Mouse (Mus musculus) midbrain, postnatal 0 days (tissue): ENCODE data around the gene Drd4. TPM values are rescaled to one million over a fixed set of nuclear protein-coding genes. Genes with fewer than 3 reads are reported as not detected.

Experiments used
- ATAC-seq: fragments of 200-750 bp; cut with Nextera tagmentation; 2 replicates; pipeline ENCODE4 v1.8.0; 2017; ENCODE audit warnings: moderate number of reproducible peaks, mild to moderate bottlenecking, moderate TSS enrichment, moderate library complexity; ENCODE audit not compliant: low FRiP score
- DNase-seq: peaks from one replicate; pipeline ENCODE4 v3.0.0-alpha.2; 2015; ENCODE audit warnings: low spot score
- H3K27ac ChIP-seq: fragments of 300-500 bp; sonication (generic); 2 replicates; pipeline ENCODE4 v1.5.1; 2014; ENCODE audit warnings: low read depth, mild to moderate bottlenecking, low read length, mixed read lengths
- H3K27me3 ChIP-seq: fragments of 300-500 bp; sonication (generic); 2 replicates; pipeline ENCODE4 v1.6.1; 2014; ENCODE audit warnings: low read length, control low read depth, mixed read lengths; ENCODE audit not compliant: insufficient read depth
- H3K36me3 ChIP-seq: fragments of 300-500 bp; sonication (generic); 2 replicates; pipeline ENCODE4 v1.6.1; 2014; ENCODE audit warnings: low read length, control low read depth, mixed read lengths; ENCODE audit not compliant: insufficient read depth
- H3K4me1 ChIP-seq: fragments of 300-500 bp; sonication (generic); 2 replicates; pipeline ENCODE4 v1.6.1; 2014; ENCODE audit warnings: mild to moderate bottlenecking, control low read depth, antibody characterized with exemption, low read length, mixed read lengths; ENCODE audit not compliant: insufficient read depth
- H3K4me2 ChIP-seq: fragments of 300-500 bp; sonication (generic); 2 replicates; pipeline ENCODE4 v1.6.1; 2014; ENCODE audit warnings: low read depth, mild to moderate bottlenecking, low read length, mixed read lengths; ENCODE audit not compliant: poor library complexity, severe bottlenecking
- H3K4me3 ChIP-seq: fragments of 300-500 bp; sonication (generic); 2 replicates; pipeline ENCODE4 v1.5.1; 2014; ENCODE audit warnings: low read depth, mild to moderate bottlenecking, low read length, moderate library complexity
- H3K9ac ChIP-seq: fragments of 300-500 bp; sonication (generic); replicated peaks from 2 replicates; pipeline ENCODE4 v1.6.1; 2014; ENCODE audit warnings: mild to moderate bottlenecking, low read length, moderate library complexity, mixed read lengths; ENCODE audit not compliant: poor library complexity, severe bottlenecking
- H3K9me3 ChIP-seq: fragments of 300-500 bp; sonication (generic); 2 replicates; pipeline ENCODE4 v1.6.1; 2016; ENCODE audit warnings: low read length, control low read depth
- CTCF ChIP-seq: IDR thresholded peaks from 2 replicates; pipeline ENCODE4 v1.5.1; 2016; ENCODE audit warnings: antibody characterized with exemption, mild to moderate bottlenecking
- WGBS: fragments of 180-500 bp; shearing (Covaris S2); extraction: QIAGEN DNeasy Blood & Tissue Kit; methylation state at CpG from one replicate; pipeline ENCODE4 v1.1.7; 2014; 5-methylcytosine and 5-hydroxymethylcytosine counted together
- polyA plus RNA-seq: library from polyadenylated mRNA; unstranded; fragments of >200 nt; fragmentation: Nextera tagmentation; extraction: Ambion mirVana; gene quantifications from 2 replicates; pipeline ENCODE4 v1.2.1, GENCODE M21; 2015
- total RNA-seq: library from RNA; depleted of rRNA; stranded (reverse); fragments of >200 nt; gene quantifications from 2 replicates; pipeline ENCODE4 v1.2.3, GENCODE M21; 2014

Gene Drd4
- total and polyA plus RNA-seq, 2 experiments from 2014 or later, result 0.55 to 0.73 TPM

- WGBS, result 82% methylated on average over 3 of the region's 3 CpGs
- DNase-seq (no peak), ATAC-seq (no peak)
- Histone ChIP-seq H3K4me2 (no peak overlapping the region), H3K4me3 (no peak overlapping the region), H3K4me1 (no peaks in the 10 kb centered on the region), H3K27ac (no peak overlapping the region), H3K27me3 (no peaks in the 10 kb centered on the region), H3K9ac (no peak overlapping the region), H3K36me3 (no peaks in the 10 kb centered on the region), H3K9me3 (no peaks in the 10 kb centered on the region)
- TF ChIP-seq CTCF, result no peak
These were observed 21.2 kb upstream of the Drd4 start for GRCm38 (mm10) chr7:141270631-141271030.

- DNase-seq (no peak), ATAC-seq (no peak)
- Histone ChIP-seq H3K9ac (no peak overlapping the region), H3K27ac (no peak overlapping the region), H3K4me3 (no peak overlapping the region), H3K4me2 (no peak overlapping the region), H3K9me3 (no peaks in the 10 kb centered on the region), H3K4me1 (no peaks in the 10 kb centered on the region), H3K27me3 (0 out of 2 replicates have a peak, but pooled peaks cover 2% of the 10 kb centered on the region), H3K36me3 (no peaks in the 10 kb centered on the region)
- 88% methylated on average over 9 of the region's 9 CpGs for WGBS
- no peak for TF ChIP-seq CTCF
These were observed 16.4 kb upstream of the Drd4 start for GRCm38 (mm10) chr7:141275356-141275755.

- Histone ChIP-seq H3K9me3 (no peaks in the 10 kb centered on the region), H3K27ac (no peak within 1 kb of the TSS), H3K27me3 (0 out of 2 replicates have a peak, but pooled peaks cover 2% of the 10 kb centered on the region), H3K4me3 (no peak within 1 kb of the TSS), H3K9ac (no peak within 1 kb of the TSS), H3K4me1 (no peaks in the 10 kb centered on the region), H3K36me3 (no peaks in the 10 kb centered on the region), H3K4me2 (no peak within 1 kb of the TSS)
- TF ChIP-seq CTCF, result no peak
- ATAC-seq, result no peak
- no peak for DNase-seq
- 83% methylated on average over 11 of the region's 11 CpGs for WGBS
These were observed 15.3 kb upstream of the Drd4 start, which contains the start of gene Cdhr5 for GRCm38 (mm10) chr7:141276546-141276945. Gene Cdhr5 (minus strand): TSS chr7:141276786.

- 90% methylated on average over 11 of the region's 11 CpGs for WGBS
- no peaks in the 10 kb centered on the region for H3K9me3 ChIP-seq
- H3K4me3 ChIP-seq, result peak overlapping the region; percentile 41; the same call in 1 of the 2 replicates
- 0 out of 2 replicates have a peak, but pooled peaks cover 2% of the 10 kb centered on the region for H3K27me3 ChIP-seq
- TF ChIP-seq CTCF, result no peak
- H3K9ac ChIP-seq, result no peak overlapping the region
- H3K4me2 ChIP-seq, result peak overlapping the region; percentile 67; the same call in 1 of the 2 replicates
- ATAC-seq (no peak), DNase-seq (no peak)
- no peaks in the 10 kb centered on the region for H3K4me1 ChIP-seq
- no peak overlapping the region for H3K27ac ChIP-seq
- no peaks in the 10 kb centered on the region for H3K36me3 ChIP-seq
These were observed 13.8 kb upstream of the Drd4 start for GRCm38 (mm10) chr7:141277701-141278678.

- H3K36me3 ChIP-seq, result no peaks in the 10 kb centered on the region
- no peaks in the 10 kb centered on the region for H3K9me3 ChIP-seq
- H3K4me2 ChIP-seq, result peak within 1 kb of the TSS; percentile 67
- peak within 1 kb of the TSS; percentile 40; the same call in 1 of the 2 replicates for H3K9ac ChIP-seq
- 1% methylated on average over 46 of the region's 46 CpGs for WGBS
- no peaks in the 10 kb centered on the region for H3K4me1 ChIP-seq
- peak within 1 kb of the TSS; percentile 41 for H3K4me3 ChIP-seq
- peak; percentile 66 for DNase-seq
- peak; percentile 80 for ATAC-seq
- 0 out of 2 replicates have a peak, but pooled peaks cover 2% of the 10 kb centered on the region for H3K27me3 ChIP-seq
- no peak within 1 kb of the TSS for H3K27ac ChIP-seq
- peak; percentile 80 for TF ChIP-seq CTCF
These were observed 12.8 kb upstream of the Drd4 start, which contains the start of gene Sct for GRCm38 (mm10) chr7:141278766-141279590. Gene Sct (minus strand): TSS chr7:141279133.
